In the genomic region with DNA sequence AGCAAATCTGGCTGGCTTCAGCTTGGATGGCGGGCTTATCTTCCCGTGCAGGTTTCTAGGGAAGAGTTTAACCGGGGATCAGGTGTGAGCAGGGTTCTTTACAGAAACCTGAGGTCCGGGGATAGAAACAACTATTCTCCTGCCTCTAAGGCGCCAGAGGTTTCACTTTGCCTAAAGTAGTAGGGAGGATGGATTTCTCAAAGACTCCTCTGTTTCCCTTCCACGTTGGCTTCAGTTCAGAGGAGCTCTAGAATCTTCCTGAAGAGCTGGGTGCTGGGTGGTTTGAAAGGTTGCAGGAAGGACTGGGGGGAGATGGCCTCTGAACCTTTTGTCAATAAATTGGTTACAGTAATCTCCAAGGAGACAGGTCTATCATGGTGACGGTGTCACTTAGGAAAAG, we compare ENCODE assay signal across 9 mouse cellular contexts. TPM values are rescaled to one million over a fixed set of nuclear protein-coding genes. Genes with fewer than 3 reads are reported as not detected.
DNase-seq lines count a peak whose midpoint lies in the region; ATAC-seq and TF ChIP-seq lines count a peak whose summit lies in the region.
"Had no signal": no experiment of that assay in that cellular context is flagged by ENCODE, and none has a peak within 500 bp of the region (broad histone marks: within the 10 kb centered on the region; RNA-seq: fewer than 3 reads in every experiment).

No protein-coding gene starts in this region.

- H3K4me1 ChIP-seq in hindbrain, embryonic 10.5 days (replicated peaks): peaks cover 57% of the 10 kb centered on the region
- H3K4me1 ChIP-seq in liver, embryonic 15.5 days (replicated peaks): peaks cover 26% of the 10 kb centered on the region

- peaks cover 15% of the 10 kb centered on the region for H3K36me3 ChIP-seq in C2C12 (ENCODE audit: control insufficient read depth, insufficient read depth)
- no peaks in the 10 kb centered on the region for H3K36me3 ChIP-seq in hindbrain, embryonic 10.5 days
- H3K36me3 ChIP-seq in liver, embryonic 15.5 days (replicated peaks): no peaks in the 10 kb centered on the region

- ATAC-seq in liver, embryonic 15.5 days (ENCODE audit: insufficient read depth): no peak

- TF ChIP-seq CTCF in C2C12 (IDR thresholded peaks at IDR 0.05; ENCODE audit: control insufficient read depth, insufficient read depth, insufficient read length): no peak

- peaks cover 32% of the 10 kb centered on the region for H3K79me3 ChIP-seq in C2C12 (ENCODE audit: low read depth)

- peak overlapping the region; percentile 82 for H3K4me3 ChIP-seq in C2C12 (ENCODE audit: insufficient read depth, poor library complexity, severe bottlenecking)
- H3K4me3 ChIP-seq in hindbrain, embryonic 10.5 days: peak overlapping the region; percentile 84; the same call in 1 of the 2 replicates
- peak overlapping the region; percentile 60; the same call in 1 of the 2 replicates for H3K4me3 ChIP-seq in liver, embryonic 15.5 days (replicated peaks)

- DNase-seq in heart, adult 11 months: peak; percentile 92
- no peak for DNase-seq in heart, postnatal 14 days
- DNase-seq in hindbrain, embryonic 10.5 days (ENCODE audit: low spot score): no peak
- no peak for DNase-seq in layer of hippocampus, adult 18-20 months (ENCODE audit: low spot score in 2 of 2)
- no peak for DNase-seq in Muller cell, postnatal 12 days (ENCODE audit: inconsistent ontology term)
- no peak for DNase-seq in adipocyte (ENCODE audit: low spot score)
- DNase-seq: adrenal gland, adult 8-10 months had no signal

- H3ac ChIP-seq in C2C12 (ENCODE audit: control insufficient read depth, insufficient read length, low read depth): peak overlapping the region; percentile 85

- no peaks in the 10 kb centered on the region for H3K27me3 ChIP-seq in C2C12 (ENCODE audit: control insufficient read depth, insufficient read depth, insufficient read length)
- peaks cover 52% of the 10 kb centered on the region for H3K27me3 ChIP-seq in hindbrain, embryonic 10.5 days (ENCODE audit: insufficient read depth, poor library complexity, severe bottlenecking)
- peaks cover 87% of the 10 kb centered on the region for H3K27me3 ChIP-seq in liver, embryonic 15.5 days

- H3K27ac ChIP-seq in hindbrain, embryonic 10.5 days: no peak overlapping the region
- no peak overlapping the region for H3K27ac ChIP-seq in liver, embryonic 15.5 days (replicated peaks)

- H3K4me2 ChIP-seq in liver, embryonic 15.5 days: peak overlapping the region; percentile 72

- no peaks in the 10 kb centered on the region for H3K9me3 ChIP-seq in hindbrain, embryonic 10.5 days
- no peaks in the 10 kb centered on the region for H3K9me3 ChIP-seq in liver, embryonic 15.5 days (replicated peaks)

- WGBS in hindbrain, embryonic 10.5 days: 49% methylated on average over 7 of the region's 7 CpGs
- 38% methylated on average over 7 of the region's 7 CpGs for whole genome bisulfite sequencing in liver, embryonic 15.5 days (ENCODE audit: insufficient replicate concordance)

- peaks cover 62% of the 10 kb centered on the region for H3K79me2 ChIP-seq in C2C12 (ENCODE audit: control insufficient read depth, insufficient read depth)

- intact Hi-C loops in heart, postnatal 14 days (cut with DNase I): loop anchor here (2.0 kb wide), 1 partner anchor 40 kb away; no protein-coding TSS in a partner anchor

- no peak overlapping the region for H3K9ac ChIP-seq in liver, embryonic 15.5 days

TF ChIP-seq in C2C12, 6 proteins besides CTCF, POLR2A, EP300 and RAD21:
- TF ChIP-seq MYOG (IDR thresholded peaks at IDR 0.05; ENCODE audit: control insufficient read depth, extremely low read depth, insufficient read length) (no peak), USF1 (IDR thresholded peaks at IDR 0.05; ENCODE audit: low read depth) (no peak), FOSL1 (IDR thresholded peaks at IDR 0.05; ENCODE audit: insufficient read depth, low read length, poor library complexity, severe bottlenecking) (no peak), CEBPB (IDR thresholded peaks at IDR 0.05; ENCODE audit: low read depth) (no peak), MYOD1 (IDR thresholded peaks at IDR 0.05; ENCODE audit: control insufficient read depth, insufficient read length, low read depth) (no peak), MAX (IDR thresholded peaks at IDR 0.05) (no peak)

RNA-seq across cellular contexts. Expression of a gene that starts 1.8 kb away (rescaled TPM):
- 10 to 100 TPM; 15.6 to 20.0 TPM for total RNA-seq in heart, postnatal 14 days (2021)
- 86.8 TPM for polyA plus RNA-seq in C2C12 (2012; fragmentation: generic; extraction: Trizol)
- 0.25 TPM in 1 of 2 replicates, not detected in the other for polyA plus RNA-seq in hindbrain, embryonic 10.5 days (2016; fragmentation: Nextera tagmentation; extraction: Ambion mirVana)
- polyA plus RNA-seq in liver, embryonic 15.5 days (2015; fragmentation: Nextera tagmentation; extraction: Ambion mirVana): 0.09 and 0.10 TPM in 2 replicates
- 10 to 100 TPM; 44.6 to 55.5 TPM for total RNA-seq in layer of hippocampus, adult 18-20 months (2021)

Comparison
In these comparisons a context has a peak if more than half of its experiments do, and no peak if none do; other contexts are left out.
1. RNA of a gene that starts 1.8 kb away (polyA plus RNA-seq): 86.8 TPM in C2C12 (single experiment); 0.25 TPM in hindbrain, embryonic 10.5 days and 0.09 to 0.10 TPM in liver, embryonic 15.5 days; every median in the first group is over 10 times any median in the second.
2. Peak in every context shown above with its lines, with median percentiles within 50 percentile points of each other: H3K4me3 ChIP-seq.